Mouse (Mus musculus) heart, embryonic 11.5 days (tissue): ENCODE results near the gene Maz. TPM values are rescaled to one million over a fixed set of nuclear protein-coding genes. Genes with fewer than 3 reads are reported as not detected.

Experiments
- ATAC-seq: fragments of 200-750 bp; cut with Nextera tagmentation; replicated peaks from 2 replicates; pipeline ENCODE4 v1.8.0; 2017; ENCODE audit warnings: moderate library complexity; ENCODE audit not compliant: insufficient number of reproducible peaks, low FRiP score, low TSS enrichment
- H3K27ac ChIP-seq: fragments of 300-500 bp; sonication (generic); 2 replicates; pipeline ENCODE4 v1.5.1; 2014; ENCODE audit warnings: mild to moderate bottlenecking, low read depth, low read length
- H3K27me3 ChIP-seq: fragments of 300-500 bp; sonication (generic); 2 replicates; pipeline ENCODE4 v1.6.1; 2014; ENCODE audit warnings: mild to moderate bottlenecking, low read length, mixed read lengths; ENCODE audit not compliant: control insufficient read depth, insufficient read depth
- H3K36me3 ChIP-seq: fragments of 300-500 bp; sonication (generic); 2 replicates; pipeline ENCODE4 v1.6.1; 2014; ENCODE audit warnings: mild to moderate bottlenecking, low read length, moderate library complexity, mixed read lengths; ENCODE audit not compliant: control insufficient read depth, insufficient read depth
- H3K4me1 ChIP-seq: fragments of 300-500 bp; sonication (generic); 2 replicates; pipeline ENCODE4 v1.6.1; 2014; ENCODE audit warnings: low read length; ENCODE audit not compliant: control insufficient read depth, insufficient read depth
- H3K4me2 ChIP-seq: fragments of 300-500 bp; sonication (generic); 2 replicates; pipeline ENCODE4 v1.6.1; 2014; ENCODE audit warnings: mild to moderate bottlenecking, moderate library complexity
- H3K4me3 ChIP-seq: fragments of 300-500 bp; sonication (generic); 2 replicates; pipeline ENCODE4 v1.5.1; 2014; ENCODE audit warnings: low read depth, low read length
- H3K9ac ChIP-seq: fragments of 300-500 bp; sonication (generic); 2 replicates; pipeline ENCODE4 v1.6.1; 2014; ENCODE audit warnings: mild to moderate bottlenecking, low read depth, low read length, moderate library complexity
- H3K9me3 ChIP-seq: fragments of 300-500 bp; sonication (generic); replicated peaks from 2 replicates; pipeline ENCODE4 v1.6.1; 2016; ENCODE audit warnings: low read length; ENCODE audit not compliant: control insufficient read depth
- WGBS: fragments of 180-500 bp; shearing (Covaris S2); extraction: QIAGEN DNeasy Blood & Tissue Kit; methylation state at CpG from one replicate; pipeline ENCODE4 v1.1.7; 2014; ENCODE audit not compliant: insufficient replicate concordance; 5-methylcytosine and 5-hydroxymethylcytosine counted together
- polyA plus RNA-seq: library from polyadenylated mRNA; unstranded; fragments of >200 nt; fragmentation: Nextera tagmentation; extraction: Ambion mirVana; gene quantifications from 2 replicates; pipeline ENCODE4 v1.2.1, GENCODE M21; 2014

Gene Maz
- polyA plus RNA-seq, 1 experiment from 2014 or later, result 44.1 TPM

GRCm38 (mm10) chr7:127031244-127031643 lies 4.4 kb upstream of the Maz start:
- ATAC-seq, result no peak
- Histone ChIP-seq H3K4me2 (no peak overlapping the region), H3K27me3 (no peaks in the 10 kb centered on the region), H3K36me3 (peaks cover 43% of the 10 kb centered on the region), H3K9ac (no peak overlapping the region), H3K9me3 (no peaks in the 10 kb centered on the region), H3K27ac (no peak overlapping the region), H3K4me1 (peaks cover 7% of the 10 kb centered on the region; the same call in 1 of the 2 replicates), H3K4me3 (no peak overlapping the region)
- 67% methylated on average over 1 of the region's 1 CpGs for WGBS

GRCm38 (mm10) chr7:127030172-127030571 lies 3.3 kb upstream of the Maz start:
- no peak overlapping the region for H3K4me3 ChIP-seq
- H3K27me3 ChIP-seq, result no peaks in the 10 kb centered on the region
- H3K4me1 ChIP-seq, result peaks cover 7% of the 10 kb centered on the region
- ATAC-seq, result no peak
- H3K9ac ChIP-seq, result no peak overlapping the region
- no peak overlapping the region for H3K27ac ChIP-seq
- H3K4me2 ChIP-seq, result no peak overlapping the region
- H3K9me3 ChIP-seq, result no peaks in the 10 kb centered on the region
- peaks cover 38% of the 10 kb centered on the region for H3K36me3 ChIP-seq
- WGBS, result 93% methylated on average over 1 of the region's 1 CpGs

DNA sequence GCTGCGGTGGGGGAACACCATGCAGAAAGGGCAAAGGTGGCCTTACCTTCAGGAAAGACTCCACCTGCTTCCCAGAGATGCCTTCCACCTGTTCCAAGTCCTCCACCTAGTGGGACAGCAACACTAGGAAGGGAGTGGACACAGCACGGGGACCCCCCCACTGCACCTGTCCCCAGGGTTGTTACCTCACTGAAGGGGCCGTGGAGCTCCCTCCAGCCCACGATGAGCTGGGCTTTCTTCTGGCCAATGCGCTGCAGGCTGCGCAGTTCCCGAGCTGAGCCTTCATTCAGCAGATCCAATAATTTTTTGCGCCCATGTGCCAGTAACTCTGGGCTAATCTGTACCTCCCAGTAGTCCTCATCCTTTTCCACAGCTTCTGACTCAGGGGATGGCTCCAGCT lies 1.0 kb upstream of the Maz start:
- Histone ChIP-seq H3K4me2 (peak overlapping the region; percentile 96), H3K27ac (peak overlapping the region; percentile 99), H3K9ac (peak overlapping the region; percentile 97), H3K27me3 (no peaks in the 10 kb centered on the region), H3K36me3 (peaks cover 32% of the 10 kb centered on the region), H3K4me1 (peaks cover 29% of the 10 kb centered on the region), H3K9me3 (no peaks in the 10 kb centered on the region), H3K4me3 (peak overlapping the region; percentile 96)
- no peak for ATAC-seq
- WGBS, result 67% methylated on average over 8 of the region's 8 CpGs

DNA sequence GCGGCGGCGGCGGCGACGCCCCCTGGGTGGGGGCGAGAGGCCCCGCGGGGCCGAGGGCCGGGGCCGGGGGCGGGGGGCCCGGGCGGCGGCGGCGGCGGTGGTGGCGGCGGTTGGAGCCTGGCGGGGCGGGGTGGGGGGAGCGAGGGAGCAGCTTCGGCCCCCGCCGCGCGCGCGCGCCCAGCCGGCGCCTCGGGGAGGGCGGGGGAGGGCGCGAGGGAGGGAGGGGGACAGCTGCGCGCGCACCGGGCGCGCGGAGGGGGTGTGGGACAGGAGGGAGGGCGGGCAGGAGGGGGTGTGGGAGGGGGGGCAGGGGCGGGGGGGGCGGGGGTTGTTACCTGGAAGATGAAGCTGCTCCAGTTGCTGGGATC lies 237 bp downstream of the Maz start:
- peak overlapping the region; percentile 96 for H3K4me3 ChIP-seq
- WGBS, result 0% methylated on average over 1 of the region's 48 CpGs
- peak overlapping the region; percentile 97 for H3K9ac ChIP-seq
- H3K27me3 ChIP-seq, result no peaks in the 10 kb centered on the region
- H3K4me1 ChIP-seq, result peaks cover 40% of the 10 kb centered on the region
- no peaks in the 10 kb centered on the region for H3K9me3 ChIP-seq
- H3K4me2 ChIP-seq, result peak overlapping the region; percentile 96
- peak; percentile 18; the same call in 1 of the 2 replicates for ATAC-seq
- H3K27ac ChIP-seq, result peak overlapping the region; percentile 99
- peaks cover 28% of the 10 kb centered on the region for H3K36me3 ChIP-seq

DNA sequence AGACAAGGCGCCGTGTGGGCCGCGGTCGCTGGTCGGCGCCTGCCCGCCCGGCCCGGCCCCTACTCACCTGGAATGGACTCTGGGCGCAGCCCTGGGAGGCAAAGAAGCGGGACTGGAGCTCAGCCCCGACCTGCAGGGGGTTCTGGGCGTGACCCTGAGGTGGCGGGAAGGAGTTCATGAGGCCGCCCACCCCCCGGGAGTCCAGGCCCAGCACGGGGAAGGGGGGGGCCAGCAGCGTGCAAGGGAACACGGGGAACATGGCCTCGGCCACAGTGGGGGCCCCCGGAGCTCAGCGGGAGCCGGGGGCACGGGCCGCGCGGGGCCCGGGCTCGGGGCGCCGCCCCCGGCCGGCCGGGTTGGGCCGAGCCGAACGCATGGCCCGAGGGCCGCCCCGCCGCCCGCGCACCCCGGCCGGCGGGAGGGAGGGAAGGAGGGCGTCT lies 656 bp downstream of the Maz start:
- H3K27me3 ChIP-seq, result no peaks in the 10 kb centered on the region
- H3K27ac ChIP-seq, result peak overlapping the region; percentile 99
- H3K4me1 ChIP-seq, result peaks cover 44% of the 10 kb centered on the region
- H3K36me3 ChIP-seq, result peaks cover 23% of the 10 kb centered on the region
- peak overlapping the region; percentile 97 for H3K9ac ChIP-seq
- H3K4me3 ChIP-seq, result peak overlapping the region; percentile 96
- 1% methylated on average over 32 of the region's 48 CpGs for WGBS
- H3K9me3 ChIP-seq, result no peaks in the 10 kb centered on the region
- peak; percentile 31 for ATAC-seq
- peak overlapping the region; percentile 96 for H3K4me2 ChIP-seq

GRCm38 (mm10) chr7:127025556-127026160 lies 1.2 kb downstream of the Maz start:
- Histone ChIP-seq H3K27ac (peak overlapping the region; percentile 99), H3K4me2 (peak overlapping the region; percentile 96), H3K9ac (peak overlapping the region; percentile 97), H3K9me3 (no peaks in the 10 kb centered on the region), H3K4me1 (peaks cover 46% of the 10 kb centered on the region), H3K36me3 (peaks cover 22% of the 10 kb centered on the region), H3K4me3 (peak overlapping the region; percentile 96), H3K27me3 (no peaks in the 10 kb centered on the region)
- no peak for ATAC-seq
- under 1% methylated on average over 47 of the region's 65 CpGs for WGBS

- Histone ChIP-seq H3K4me3 (peak overlapping the region; percentile 96), H3K4me2 (peak overlapping the region; percentile 96), H3K9me3 (no peaks in the 10 kb centered on the region), H3K27me3 (no peaks in the 10 kb centered on the region), H3K27ac (peak overlapping the region; percentile 99), H3K4me1 (peaks cover 49% of the 10 kb centered on the region), H3K9ac (peak overlapping the region; percentile 97), H3K36me3 (peaks cover 22% of the 10 kb centered on the region)
- under 1% methylated on average over 30 of the region's 30 CpGs for WGBS
- peak; percentile 17; the same call in 1 of the 2 replicates for ATAC-seq
Measured at GRCm38 (mm10) chr7:127024755-127025555, 1.9 kb downstream of the Maz start.

DNA sequence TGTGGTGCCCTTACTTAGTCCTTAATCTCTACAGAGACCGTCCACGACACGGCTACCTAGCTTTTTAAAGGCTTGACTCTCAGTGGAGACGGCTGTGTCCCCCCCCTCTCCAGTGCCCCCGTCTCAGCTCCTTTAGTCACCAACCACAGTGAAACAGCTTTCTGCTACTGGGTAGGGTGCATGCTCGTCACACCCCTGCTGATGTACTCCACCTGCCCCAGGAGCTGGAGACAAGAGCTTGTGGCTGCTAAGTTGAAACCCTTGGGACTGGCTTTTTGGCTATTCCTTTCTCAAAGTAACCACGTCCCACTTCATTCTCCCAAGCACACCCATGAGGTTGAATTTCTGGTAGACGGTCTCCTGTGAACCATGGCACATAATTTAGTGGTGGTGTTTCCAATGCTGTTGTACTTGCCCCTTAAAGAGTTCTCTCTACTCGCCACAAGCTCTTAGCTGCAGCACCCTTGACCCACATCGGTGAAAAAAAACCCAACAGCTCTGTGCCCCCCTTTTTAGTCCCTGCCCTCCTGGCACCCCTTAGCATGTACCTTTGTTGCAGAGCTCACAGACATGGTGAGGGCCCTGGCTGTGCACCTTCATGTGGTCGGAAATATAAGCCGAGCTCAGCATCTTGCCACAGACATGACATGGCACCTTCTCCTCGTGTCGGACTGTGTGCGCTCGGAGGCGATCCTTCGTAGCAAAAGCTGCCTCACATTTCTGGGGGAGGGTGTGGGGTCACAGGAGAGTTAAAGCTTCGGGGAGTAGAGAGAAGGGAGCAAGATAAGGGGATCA lies 2.7 kb downstream of the Maz start:
- no peak for ATAC-seq
- WGBS, result 26% methylated on average over 19 of the region's 19 CpGs
- Histone ChIP-seq H3K4me2 (peak overlapping the region; percentile 96), H3K4me3 (peak overlapping the region; percentile 96), H3K9me3 (no peaks in the 10 kb centered on the region), H3K9ac (peak overlapping the region; percentile 97), H3K4me1 (peaks cover 51% of the 10 kb centered on the region), H3K27me3 (no peaks in the 10 kb centered on the region), H3K36me3 (peaks cover 20% of the 10 kb centered on the region), H3K27ac (peak overlapping the region; percentile 99; the same call in 1 of the 2 replicates)
